Mouse (Mus musculus): ENCODE data around the gene Hyal2. TPM values are rescaled to one million over a fixed set of nuclear protein-coding genes. Genes with fewer than 3 reads are reported as not detected.
A peak's percentile ranks its signal among the peaks of the same experiment; 100 is the strongest.

Hyal2 gene
- total and polyA plus RNA-seq, 2 experiments from 2014 or later: 58.6 to 97.3 TPM

- peaks cover 37% of the 10 kb centered on the region for H3K36me3 ChIP-seq (replicated peaks; ENCODE audit: control insufficient read depth, insufficient read depth, low read length)
- H3K27me3 ChIP-seq (ENCODE audit: control insufficient read depth, insufficient read depth, low read length): no peaks in the 10 kb centered on the region
- peak within 1 kb of the TSS; percentile 68 for H3K4me3 ChIP-seq (ENCODE audit: low read depth, low read length)
- WGBS: 9% methylated on average over 46 of the region's 46 CpGs
- peak within 1 kb of the TSS; percentile 63 for H3K27ac ChIP-seq (ENCODE audit: low read depth)
- ATAC-seq (ENCODE audit: insufficient read depth, low read depth) (peak; percentile 96), DNase-seq (ENCODE audit: low spot score) (peak; percentile 99)
- H3K9ac ChIP-seq (replicated peaks; ENCODE audit: low read depth, low read length): peak within 1 kb of the TSS; percentile 61
- TF ChIP-seq EP300 (IDR thresholded peaks at IDR 0.05; ENCODE audit: low read depth): peak; percentile 43; the same call in 1 of the 2 replicates
- no peak for TF ChIP-seq CTCF (IDR thresholded peaks at IDR 0.05; ENCODE audit: low read depth)
- H3K4me1 ChIP-seq (ENCODE audit: control insufficient read depth, insufficient read depth): peaks cover 19% of the 10 kb centered on the region
- H3K9me3 ChIP-seq (replicated peaks; ENCODE audit: control insufficient read depth, low read length): no peaks in the 10 kb centered on the region
- peak within 1 kb of the TSS; percentile 70 for H3K4me2 ChIP-seq (ENCODE audit: low read depth, low read length)
These were observed 19.5 kb downstream of the Hyal2 start, which contains the start of gene Ifrd2 for GRCm38 (mm10) chr9:107586974-107587832. TSS of gene Ifrd2 (plus strand) at chr9:107587642.

- Histone ChIP-seq H3K9ac (replicated peaks; ENCODE audit: low read depth, low read length) (peak overlapping the region; percentile 61), H3K4me3 (ENCODE audit: low read depth, low read length) (peak overlapping the region; percentile 68), H3K4me2 (ENCODE audit: low read depth, low read length) (peak overlapping the region; percentile 70), H3K9me3 (replicated peaks; ENCODE audit: control insufficient read depth, low read length) (no peaks in the 10 kb centered on the region), H3K27ac (ENCODE audit: low read depth) (peak overlapping the region; percentile 63), H3K27me3 (ENCODE audit: control insufficient read depth, insufficient read depth, low read length) (no peaks in the 10 kb centered on the region), H3K36me3 (replicated peaks; ENCODE audit: control insufficient read depth, insufficient read depth, low read length) (peaks cover 40% of the 10 kb centered on the region), H3K4me1 (ENCODE audit: control insufficient read depth, insufficient read depth) (peaks cover 27% of the 10 kb centered on the region)
- ATAC-seq (ENCODE audit: insufficient read depth, low read depth) (peak; percentile 19), DNase-seq (ENCODE audit: low spot score) (peak; percentile 52)
- 2% methylated on average over 33 of the region's 33 CpGs for WGBS
- TF ChIP-seq EP300 (IDR thresholded peaks at IDR 0.05; ENCODE audit: low read depth): no peak
- no peak for TF ChIP-seq CTCF (IDR thresholded peaks at IDR 0.05; ENCODE audit: low read depth)
These were observed 20.3 kb downstream of the Hyal2 start for GRCm38 (mm10) chr9:107587833-107588639.

GRCm38 (mm10) chr9:107590058-107590772 is 22.5 kb downstream of the Hyal2 start:
- peak overlapping the region; percentile 54 for H3K27ac ChIP-seq (ENCODE audit: low read depth)
- WGBS: 54% methylated on average over 25 of the region's 25 CpGs
- H3K27me3 ChIP-seq (ENCODE audit: control insufficient read depth, insufficient read depth, low read length): no peaks in the 10 kb centered on the region
- H3K4me3 ChIP-seq (ENCODE audit: low read depth, low read length): no peak overlapping the region
- no peak for TF ChIP-seq CTCF (IDR thresholded peaks at IDR 0.05; ENCODE audit: low read depth)
- TF ChIP-seq EP300 (IDR thresholded peaks at IDR 0.05; ENCODE audit: low read depth): no peak
- ATAC-seq (ENCODE audit: insufficient read depth, low read depth): no peak
- DNase-seq (ENCODE audit: low spot score): peak; percentile 62
- H3K4me2 ChIP-seq (ENCODE audit: low read depth, low read length): no peak overlapping the region
- peaks cover 46% of the 10 kb centered on the region for H3K36me3 ChIP-seq (replicated peaks; ENCODE audit: control insufficient read depth, insufficient read depth, low read length)
- no peak overlapping the region; the same call in 1 of the 2 replicates for H3K9ac ChIP-seq (replicated peaks; ENCODE audit: low read depth, low read length)
- no peaks in the 10 kb centered on the region for H3K9me3 ChIP-seq (replicated peaks; ENCODE audit: control insufficient read depth, low read length)
- peaks cover 39% of the 10 kb centered on the region for H3K4me1 ChIP-seq (ENCODE audit: control insufficient read depth, insufficient read depth)

GRCm38 (mm10) chr9:107590773-107591060 is 23.0 kb downstream of the Hyal2 start:
- no peaks in the 10 kb centered on the region for H3K9me3 ChIP-seq (replicated peaks; ENCODE audit: control insufficient read depth, low read length)
- ATAC-seq (ENCODE audit: insufficient read depth, low read depth) (no peak), DNase-seq (ENCODE audit: low spot score) (no peak)
- peak overlapping the region; percentile 54 for H3K27ac ChIP-seq (ENCODE audit: low read depth)
- H3K27me3 ChIP-seq (ENCODE audit: control insufficient read depth, insufficient read depth, low read length): no peaks in the 10 kb centered on the region
- H3K36me3 ChIP-seq (replicated peaks; ENCODE audit: control insufficient read depth, insufficient read depth, low read length): peaks cover 46% of the 10 kb centered on the region
- H3K4me1 ChIP-seq (ENCODE audit: control insufficient read depth, insufficient read depth): peaks cover 41% of the 10 kb centered on the region
- H3K4me3 ChIP-seq (ENCODE audit: low read depth, low read length): no peak overlapping the region
- H3K4me2 ChIP-seq (ENCODE audit: low read depth, low read length): no peak overlapping the region
- no peak for TF ChIP-seq EP300 (IDR thresholded peaks at IDR 0.05; ENCODE audit: low read depth)
- no peak for TF ChIP-seq CTCF (IDR thresholded peaks at IDR 0.05; ENCODE audit: low read depth)
- WGBS: 85% methylated on average over 6 of the region's 6 CpGs
- no peak overlapping the region for H3K9ac ChIP-seq (replicated peaks; ENCODE audit: low read depth, low read length)
